Mouse (Mus musculus) C2C12 (cell line): ENCODE measurements around the gene Casc3.

ENCODE experiments used
- CTCF ChIP-seq: IDR thresholded peaks from one replicate; pipeline ENCODE4 v1.5.1; 2011; ENCODE audit not compliant: control insufficient read depth, insufficient read depth, insufficient read length
- MAX ChIP-seq: IDR thresholded peaks from one replicate; pipeline ENCODE4 v1.6.1; 2011; ENCODE audit warnings: mild to moderate bottlenecking, control low read depth
- MYOD1 ChIP-seq: IDR thresholded peaks from one replicate; pipeline ENCODE4 v1.6.1; 2011; ENCODE audit warnings: low read depth; ENCODE audit not compliant: control insufficient read depth, insufficient read length

- TF ChIP-seq CTCF, result no peak
- TF ChIP-seq MAX, result no peak
- no peak for TF ChIP-seq MYOD1
Observed at GRCm38 (mm10) chr11:98873900-98874299, 69.2 kb downstream of the Casc3 start.
